Mouse (Mus musculus) heart, postnatal 0 days (tissue): ENCODE measurements around the gene Vdac2. TPM values are rescaled to one million over a fixed set of nuclear protein-coding genes. Genes with fewer than 3 reads are reported as not detected.

Source experiments
- ATAC-seq: fragments of 200-750 bp; cut with Nextera tagmentation; 2 replicates; pipeline ENCODE4 v1.8.0; 2017; ENCODE audit warnings: low read depth, moderate number of reproducible peaks, moderate library complexity; ENCODE audit not compliant: insufficient read depth
- DNase-seq: peaks from one replicate; pipeline ENCODE4 v3.0.0-alpha.2; 2016; ENCODE audit warnings: low spot score
- H3K27ac ChIP-seq: fragments of 300-500 bp; sonication (generic); 2 replicates; pipeline ENCODE4 v1.5.1; 2014; ENCODE audit warnings: low read depth, mild to moderate bottlenecking
- H3K27me3 ChIP-seq: fragments of 300-500 bp; sonication (generic); 2 replicates; pipeline ENCODE4 v1.6.1; 2014; ENCODE audit warnings: low read length, mixed read lengths; ENCODE audit not compliant: control insufficient read depth, insufficient read depth
- H3K36me3 ChIP-seq: fragments of 300-500 bp; sonication (generic); replicated peaks from 2 replicates; pipeline ENCODE4 v1.6.1; 2014; ENCODE audit warnings: low read length, mixed read lengths; ENCODE audit not compliant: control insufficient read depth, insufficient read depth
- H3K4me1 ChIP-seq: fragments of 300-500 bp; sonication (generic); 2 replicates; pipeline ENCODE4 v1.6.1; 2014; ENCODE audit warnings: antibody characterized with exemption; ENCODE audit not compliant: control insufficient read depth, insufficient read depth
- H3K4me2 ChIP-seq: fragments of 300-500 bp; sonication (generic); 2 replicates; pipeline ENCODE4 v1.6.1; 2014; ENCODE audit warnings: low read depth, mild to moderate bottlenecking, low read length, moderate library complexity
- H3K4me3 ChIP-seq: fragments of 300-500 bp; sonication (generic); 2 replicates; pipeline ENCODE4 v1.5.1; 2014; ENCODE audit warnings: low read depth, low read length
- H3K9ac ChIP-seq: fragments of 300-500 bp; sonication (generic); replicated peaks from 2 replicates; pipeline ENCODE4 v1.6.1; 2014; ENCODE audit warnings: low read depth, low read length, mixed read lengths
- H3K9me3 ChIP-seq: fragments of 300-500 bp; sonication (generic); replicated peaks from 2 replicates; pipeline ENCODE4 v1.6.1; 2016; ENCODE audit warnings: low read length; ENCODE audit not compliant: control insufficient read depth
- CTCF ChIP-seq: IDR thresholded peaks from 2 replicates; pipeline ENCODE4 v1.5.1; 2016; ENCODE audit warnings: antibody characterized with exemption, control low read depth, low read depth
- EP300 ChIP-seq: IDR thresholded peaks from 2 replicates; pipeline ENCODE4 v1.6.1; 2016; ENCODE audit warnings: antibody characterized with exemption, low read depth
- WGBS: fragments of 180-500 bp; shearing (Covaris S2); extraction: QIAGEN DNeasy Blood & Tissue Kit; methylation state at CpG from one replicate; pipeline ENCODE4 v1.1.7; 2014; 5-methylcytosine and 5-hydroxymethylcytosine counted together
- polyA plus RNA-seq: library from polyadenylated mRNA; unstranded; fragments of >200 nt; fragmentation: Nextera tagmentation; extraction: Ambion mirVana; gene quantifications from 2 replicates; pipeline ENCODE4 v1.2.1, GENCODE M21; 2015
- total RNA-seq: library from RNA; depleted of rRNA; stranded (reverse); fragments of >200 nt; gene quantifications from 2 replicates; pipeline ENCODE4 v1.2.3, GENCODE M21; 2014; ENCODE audit warnings: low replicate concordance

Gene Vdac2
- total and polyA plus RNA-seq, 2 experiments from 2014 or later = 619 to 663 TPM

DNA sequence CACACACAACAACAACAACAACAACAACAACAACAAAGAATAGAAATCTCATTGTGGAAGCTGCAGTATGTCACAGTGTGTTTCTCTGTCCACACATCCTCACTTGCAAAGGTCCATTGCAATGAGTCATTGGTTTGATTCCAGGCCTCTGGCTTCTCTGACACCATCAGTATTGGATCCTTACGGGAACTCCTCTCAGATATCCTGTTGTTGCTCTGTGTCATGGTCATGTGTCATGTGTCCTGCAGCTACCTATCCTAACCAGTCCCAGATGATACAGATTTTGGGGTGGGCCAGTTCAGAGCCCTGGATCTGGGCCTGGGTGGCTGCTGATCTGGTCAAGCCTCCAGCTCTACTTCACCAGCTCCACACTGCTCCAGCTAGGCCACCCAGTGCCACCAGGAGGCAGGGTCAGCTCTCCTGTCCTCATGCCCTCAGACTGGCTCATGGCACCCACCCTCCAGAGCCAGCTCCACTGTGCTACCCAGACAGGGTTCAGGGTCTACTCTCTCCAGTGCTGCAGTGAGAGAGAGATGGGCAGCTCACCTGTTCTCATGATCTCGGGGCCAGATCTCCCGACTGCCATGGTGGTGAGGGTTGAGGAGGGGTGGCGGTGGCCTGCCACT is 4.0 kb upstream of the Vdac2 start:
- ATAC-seq = peak; percentile 14; the same call in 1 of the 2 replicates
- WGBS = 76% methylated on average over 4 of the region's 4 CpGs
- H3K27ac ChIP-seq = peak overlapping the region; percentile 21; the same call in 1 of the 2 replicates

DNA sequence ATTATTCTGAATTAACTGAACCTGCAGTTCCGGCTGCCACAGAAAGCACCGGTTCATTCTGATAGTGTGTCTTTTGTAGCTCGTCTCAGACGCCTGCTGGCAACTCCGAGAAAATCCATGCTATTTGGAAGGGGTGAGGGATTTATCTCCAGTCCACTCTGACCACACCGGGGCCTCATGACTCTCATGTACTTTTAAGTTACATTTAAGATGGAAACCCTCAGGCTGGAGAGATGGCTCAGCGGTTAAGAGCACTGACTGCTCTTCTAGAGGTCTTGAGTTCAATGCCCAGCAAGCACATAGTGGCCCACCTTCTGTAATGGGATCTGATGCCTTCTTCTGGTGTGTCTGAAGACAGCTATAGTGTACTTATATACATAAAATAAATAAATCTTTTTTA is 2.7 kb upstream of the Vdac2 start:
- DNase-seq (no peak), ATAC-seq (no peak)
- TF ChIP-seq EP300 (no peak), CTCF (no peak)
- H3K27ac ChIP-seq = peak overlapping the region; percentile 98
- 32% methylated on average over 7 of the region's 7 CpGs for WGBS
- H3K4me1 ChIP-seq = peaks cover 45% of the 10 kb centered on the region
- H3K4me3 ChIP-seq = no peak overlapping the region
- H3K9ac ChIP-seq = no peak overlapping the region
- no peaks in the 10 kb centered on the region for H3K27me3 ChIP-seq
- H3K36me3 ChIP-seq = no peaks in the 10 kb centered on the region
- no peak overlapping the region for H3K4me2 ChIP-seq
- no peaks in the 10 kb centered on the region for H3K9me3 ChIP-seq

More for the DNA sequence above, 4.0 kb upstream of the Vdac2 start:
- Histone ChIP-seq H3K9ac (no peak overlapping the region), H3K27me3 (no peaks in the 10 kb centered on the region), H3K4me1 (peaks cover 39% of the 10 kb centered on the region), H3K36me3 (no peaks in the 10 kb centered on the region), H3K4me2 (no peak overlapping the region), H3K4me3 (no peak overlapping the region), H3K9me3 (no peaks in the 10 kb centered on the region)
- TF ChIP-seq EP300 (no peak), CTCF (peak; percentile 30)
- peak; percentile 4 for DNase-seq

- under 1% methylated on average over 7 of the region's 7 CpGs for WGBS
- no peak overlapping the region for H3K9ac ChIP-seq
- no peaks in the 10 kb centered on the region for H3K36me3 ChIP-seq
- H3K4me3 ChIP-seq = no peak overlapping the region
- peak; percentile 75 for ATAC-seq
- peak overlapping the region; percentile 98 for H3K27ac ChIP-seq
- H3K4me2 ChIP-seq = peak overlapping the region; percentile 29
- H3K4me1 ChIP-seq = peaks cover 45% of the 10 kb centered on the region
- H3K9me3 ChIP-seq = no peaks in the 10 kb centered on the region
- DNase-seq = peak; percentile 89
- TF ChIP-seq EP300 (peak; percentile 63), CTCF (no peak)
- H3K27me3 ChIP-seq = no peaks in the 10 kb centered on the region
These were observed 2.2 kb upstream of the Vdac2 start for GRCm38 (mm10) chr14:21822795-21823374.

GRCm38 (mm10) chr14:21823897-21824296 is 1.1 kb upstream of the Vdac2 start:
- H3K9ac ChIP-seq = no peak overlapping the region
- DNase-seq = peak; percentile 85
- H3K27ac ChIP-seq = peak overlapping the region; percentile 98
- no peaks in the 10 kb centered on the region for H3K9me3 ChIP-seq
- TF ChIP-seq EP300 (0 out of 2 replicates have a peak, but pooled peaks have one; percentile 54), CTCF (no peak)
- H3K27me3 ChIP-seq = no peaks in the 10 kb centered on the region
- no peaks in the 10 kb centered on the region for H3K36me3 ChIP-seq
- no peak overlapping the region for H3K4me3 ChIP-seq
- H3K4me2 ChIP-seq = peak overlapping the region; percentile 12; the same call in 1 of the 2 replicates
- peaks cover 45% of the 10 kb centered on the region for H3K4me1 ChIP-seq
- 11% methylated on average over 7 of the region's 7 CpGs for WGBS
- peak; percentile 69 for ATAC-seq

GRCm38 (mm10) chr14:21825786-21826491 is 901 bp downstream of the Vdac2 start:
- H3K27ac ChIP-seq = peak overlapping the region; percentile 98
- WGBS = 46% methylated on average over 9 of the region's 9 CpGs
- H3K9me3 ChIP-seq = no peaks in the 10 kb centered on the region
- no peak overlapping the region for H3K9ac ChIP-seq
- no peak overlapping the region for H3K4me2 ChIP-seq
- peaks cover 53% of the 10 kb centered on the region for H3K4me1 ChIP-seq
- ATAC-seq (no peak), DNase-seq (no peak)
- H3K27me3 ChIP-seq = no peaks in the 10 kb centered on the region
- TF ChIP-seq EP300 (no peak), CTCF (no peak)
- no peak overlapping the region for H3K4me3 ChIP-seq
- H3K36me3 ChIP-seq = no peaks in the 10 kb centered on the region
